ENCODE assay signal across 17 mouse cellular contexts in genomic region chr6:40479705-40480104, GRCm38 (mm10). TPM values are rescaled to one million over a fixed set of nuclear protein-coding genes. Genes with fewer than 3 reads are reported as not detected.
A peak's percentile ranks its signal among the peaks of the same experiment; 100 is the strongest.
DNase-seq lines count a peak whose midpoint lies in the region; ATAC-seq and TF ChIP-seq lines count a peak whose summit lies in the region.
"Had no signal": no experiment of that assay in that cellular context is flagged by ENCODE, and none has a peak within 500 bp of the region (broad histone marks: within the 10 kb centered on the region; RNA-seq: fewer than 3 reads in every experiment).

No protein-coding gene starts in this region.

- in situ Hi-C loops in Patski (cut with MboI; ENCODE audit: low pct_unique_long_range_greater_than_20kb) = loop anchor here (5.0 kb wide), 1 partner anchor 208 kb away; no protein-coding TSS in a partner anchor

- intact Hi-C loops in left cerebral cortex, postnatal 14 days (cut with DNase I) = loop anchor here (2.0 to 10.0 kb wide), 2 partner anchors 209 to 365 kb away; no protein-coding TSS in a partner anchor

- H3K36me3 ChIP-seq in kidney, adult 2 months (ENCODE audit: control insufficient read depth, insufficient read depth, low read length) = peaks cover 18% of the 10 kb centered on the region

- no peak overlapping the region for H3K4me3 ChIP-seq in kidney, adult 2 months (ENCODE audit: insufficient read depth, low read depth, low read length)
- H3K4me3 ChIP-seq: liver, embryonic 12.5 days; midbrain, embryonic 15.5 days had no signal

- no peak overlapping the region for H3K27ac ChIP-seq in kidney, adult 2 months (ENCODE audit: insufficient read depth, low read depth, low read length)
- H3K27ac ChIP-seq: liver, embryonic 12.5 days; midbrain, embryonic 15.5 days had no signal

- DNase-seq in embryo, embryonic 10.5 days (ENCODE audit: low spot score) = peak; percentile 28
- DNase-seq in embryo, embryonic 9.5 days (ENCODE audit: extremely low spot score) = no peak
- peak; percentile 10 to 13 for DNase-seq in left cerebral cortex, postnatal 14 days (ENCODE audit: low spot score in 2 of 2)
- DNase-seq in left cerebral cortex, adult 9 months (ENCODE audit: low spot score in 2 of 2) = no peak
- no peak for DNase-seq in Patski (ENCODE audit: low read depth, low spot score)
- DNase-seq in kidney, adult 2 months = no peak
- no peak for DNase-seq in frontal cortex, postnatal 14 days (ENCODE audit: low spot score in 2 of 2)
- DNase-seq: cerebellum, adult 18-20 months had no signal

- no peaks in the 10 kb centered on the region for H3K4me1 ChIP-seq in kidney, adult 2 months (ENCODE audit: control insufficient read depth, insufficient read depth, low read length)
- H3K4me1 ChIP-seq: liver, embryonic 12.5 days; midbrain, embryonic 15.5 days had no signal

- POLR2A ChIA-PET in Patski (lab: Charles Lee) = no interaction called here

- no peak for TF ChIP-seq POLR2A in kidney, adult 2 months (IDR thresholded peaks at IDR 0.05; ENCODE audit: low read depth, low read length)

- CTCF ChIA-PET in Patski (lab: Charles Lee) = no interaction called here

- no peak for ATAC-seq in Patski
- ATAC-seq in megakaryocyte-erythroid progenitor cell, adult 5-6 weeks (replicated peaks; ENCODE audit: low FRiP score, low TSS enrichment, poor library complexity, severe bottlenecking) = 0 out of 2 replicates have a peak, but pooled peaks have one; percentile 55
- ATAC-seq: liver, embryonic 12.5 days; midbrain, embryonic 15.5 days had no signal

- WGBS in kidney, adult 2 months = 88% methylated on average over 1 of the region's 1 CpGs

- H3K27me3 ChIP-seq in Patski = no peaks in the 10 kb centered on the region
- H3K27me3 ChIP-seq in kidney, adult 2 months (replicated peaks; ENCODE audit: control insufficient read depth, insufficient read depth, low read length) = no peaks in the 10 kb centered on the region
- H3K27me3 ChIP-seq: liver, embryonic 12.5 days; midbrain, embryonic 15.5 days had no signal

- TF ChIP-seq CTCF in Patski (IDR thresholded peaks at IDR 0.05) = peak; percentile 22
- TF ChIP-seq CTCF in kidney, adult 2 months (conservative IDR thresholded peaks at IDR 0.05; ENCODE audit: insufficient read depth, insufficient read length, low read depth, low read length) = no peak

RNA-seq across cellular contexts. Expression of gene Ssbp1, which starts 8.6 kb away (rescaled TPM):
- 10 to 100 TPM; 31.8 to 37.1 TPM for total RNA-seq in left cerebral cortex, postnatal 14 days (2021)
- polyA plus RNA-seq in Patski (2021) = 71.4 TPM
- 131 and 201 TPM in 2 replicates for total RNA-seq in megakaryocyte-erythroid progenitor cell, adult 5-6 weeks (2014; fragmentation: Nextera tagmentation)
- 118 and 127 TPM in 2 replicates for total RNA-seq in megakaryocyte-erythroid progenitor cell, adult 5-6 weeks (2017)
- polyA plus RNA-seq in kidney, adult 2 months (2012; rRNA removed) = 9.6 and 13.5 TPM in 2 replicates

RNA-seq across cellular contexts. Expression of gene Tas2r137, which starts 11.3 kb away (rescaled TPM):
- total RNA-seq in left cerebral cortex, postnatal 14 days (2021) = not detected
- polyA plus RNA-seq in Patski (2021) = 0.05 TPM
- total RNA-seq in megakaryocyte-erythroid progenitor cell, adult 5-6 weeks (2014; fragmentation: Nextera tagmentation) = not detected in 2 replicates
- 1.3 and 3.1 TPM in 2 replicates for total RNA-seq in megakaryocyte-erythroid progenitor cell, adult 5-6 weeks (2017)
- polyA plus RNA-seq in kidney, adult 2 months (2012; rRNA removed) = not detected in 2 replicates
- total RNA-seq: adrenal gland, adult 18-20 months; hematopoietic stem cell, adult 5-6 weeks had no signal
- polyA plus RNA-seq: C2C12; gonadal fat pad, adult 2 months; large intestine, adult 2 months; liver, embryonic 12.5 days; midbrain, embryonic 15.5 days; stomach, embryonic 16.5 days had no signal

RNA-seq across cellular contexts. Expression of gene Tas2r108, which starts 13.6 kb away (rescaled TPM):
- total RNA-seq in left cerebral cortex, postnatal 14 days (2021) = not detected
- polyA plus RNA-seq in Patski (2021) = 0.17 TPM
- total RNA-seq in megakaryocyte-erythroid progenitor cell, adult 5-6 weeks (2014; fragmentation: Nextera tagmentation) = not detected in 2 replicates
- not detected in 2 replicates for total RNA-seq in megakaryocyte-erythroid progenitor cell, adult 5-6 weeks (2017)
- polyA plus RNA-seq in kidney, adult 2 months (2012; rRNA removed) = 0.12 TPM in 1 of 2 replicates, not detected in the other
- total RNA-seq: adrenal gland, adult 18-20 months; hematopoietic stem cell, adult 5-6 weeks had no signal
- polyA plus RNA-seq: C2C12; large intestine, adult 2 months; liver, embryonic 12.5 days; midbrain, embryonic 15.5 days; stomach, embryonic 16.5 days had no signal

RNA-seq across cellular contexts. Expression of gene Prss37, which starts 39.6 kb away (rescaled TPM):
- total RNA-seq in left cerebral cortex, postnatal 14 days (2021) = not detected
- not detected for polyA plus RNA-seq in Patski (2021)
- total RNA-seq in megakaryocyte-erythroid progenitor cell, adult 5-6 weeks (2014; fragmentation: Nextera tagmentation) = not detected in 2 replicates
- not detected in 2 replicates for total RNA-seq in megakaryocyte-erythroid progenitor cell, adult 5-6 weeks (2017)
- polyA plus RNA-seq in kidney, adult 2 months (2012; rRNA removed) = 0.13 TPM in 1 of 2 replicates, not detected in the other
- total RNA-seq: adrenal gland, adult 18-20 months; hematopoietic stem cell, adult 5-6 weeks had no signal
- polyA plus RNA-seq: C2C12; large intestine, adult 2 months; liver, embryonic 12.5 days; midbrain, embryonic 15.5 days; stomach, embryonic 16.5 days had no signal

RNA-seq across cellular contexts. Expression of gene Wee2, which starts 40.8 kb away (rescaled TPM):
- total RNA-seq in left cerebral cortex, postnatal 14 days (2021) = not detected
- polyA plus RNA-seq in Patski (2021) = not detected
- not detected in 2 replicates for total RNA-seq in megakaryocyte-erythroid progenitor cell, adult 5-6 weeks (2014; fragmentation: Nextera tagmentation)
- total RNA-seq in megakaryocyte-erythroid progenitor cell, adult 5-6 weeks (2017) = not detected in 2 replicates
- polyA plus RNA-seq in kidney, adult 2 months (2012; rRNA removed) = not detected in 2 replicates
- total RNA-seq: adrenal gland, adult 18-20 months; hematopoietic stem cell, adult 5-6 weeks had no signal
- polyA plus RNA-seq: C2C12; large intestine, adult 2 months; liver, embryonic 12.5 days; stomach, embryonic 16.5 days had no signal

Comparison
In these comparisons a context has a peak if more than half of its experiments do, and no peak if none do; other contexts are left out.
1. DNase-seq: peak in embryo, embryonic 10.5 days (single experiment) and left cerebral cortex, postnatal 14 days (2 of 2); none in embryo, embryonic 9.5 days (single experiment), left cerebral cortex, adult 9 months (0 of 2), Patski (single experiment), kidney, adult 2 months (single experiment) and frontal cortex, postnatal 14 days (0 of 2).